Mouse (Mus musculus): ENCODE data around the gene Sohlh1.
A peak's percentile ranks its signal among the peaks of the same experiment; 100 is the strongest.
"Not testable (repeated sequence)": the region's sequence is repeated elsewhere in the genome, so short reads cannot be mapped to it uniquely, and the experiment has no call there.

Gene Sohlh1

DNA sequence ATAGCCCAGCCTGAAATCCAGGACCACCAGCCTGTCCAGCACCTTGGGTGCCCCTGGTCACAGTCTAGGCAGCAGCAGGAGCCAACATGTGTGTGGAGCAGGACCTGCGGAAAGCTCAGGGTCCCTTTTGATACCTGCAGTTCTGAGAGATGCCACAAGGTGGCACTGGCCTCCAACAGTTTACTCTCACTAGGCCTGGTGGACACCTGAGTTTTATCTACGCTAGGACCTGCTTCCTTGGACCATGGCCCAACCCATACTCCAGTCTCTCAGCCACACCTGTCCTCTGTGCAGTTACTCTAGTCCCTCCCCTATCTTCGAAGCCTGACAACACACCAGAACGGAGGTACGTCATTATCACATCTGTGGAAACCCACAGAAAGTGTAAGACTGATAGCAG, 10.8 kb downstream of the Sohlh1 start:
- DNase-seq: peak; percentile 14 to 69

DNA sequence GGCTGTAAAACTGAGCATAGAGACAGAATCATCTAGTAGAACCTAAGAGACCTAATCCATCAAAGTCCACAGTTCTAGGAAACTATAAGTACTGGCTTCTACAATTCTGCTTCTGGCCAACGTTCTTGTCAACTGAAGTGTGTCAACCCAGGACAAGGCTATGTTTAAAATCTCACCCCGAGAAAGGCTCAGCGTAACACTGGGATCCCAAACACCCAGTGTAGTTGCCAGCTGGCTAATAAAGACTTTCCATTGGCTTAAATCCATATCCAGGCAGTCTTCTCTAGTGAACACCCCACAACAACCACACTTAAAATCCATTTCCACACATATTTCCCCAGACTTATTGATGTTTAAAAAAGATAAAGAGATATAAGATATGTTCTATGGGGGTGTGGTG, 16.3 kb downstream of the Sohlh1 start:
- DNase-seq: no peak

DNA sequence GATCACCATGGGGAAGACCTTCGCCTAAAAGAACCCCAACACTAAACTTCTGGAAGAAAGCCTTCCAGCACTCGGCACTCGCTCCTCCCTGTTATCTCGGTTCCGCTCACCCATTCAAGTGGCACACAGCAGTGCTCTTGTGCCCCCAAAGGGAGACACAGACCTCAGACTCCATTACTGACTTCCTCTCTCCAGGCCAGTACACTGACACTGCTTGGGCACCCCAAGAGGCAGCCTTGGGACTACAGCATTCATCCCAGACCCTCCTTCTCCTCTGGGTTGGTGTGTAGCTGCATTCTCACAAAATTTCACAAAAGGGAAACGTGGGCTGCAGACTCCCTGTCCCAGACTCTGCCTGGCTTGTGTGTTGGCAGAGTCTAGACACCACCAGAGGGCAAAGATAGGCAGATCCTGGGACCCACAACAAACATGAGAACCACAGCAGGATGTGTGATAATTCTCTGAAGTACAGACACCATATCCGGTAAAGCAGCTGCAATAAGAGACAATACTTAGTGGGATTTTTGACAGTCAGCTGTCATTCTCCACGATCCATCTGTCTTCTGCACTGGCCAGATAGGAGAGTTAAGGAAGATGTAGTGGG, 18.6 kb downstream of the Sohlh1 start:
- DNase-seq: no peak

DNA sequence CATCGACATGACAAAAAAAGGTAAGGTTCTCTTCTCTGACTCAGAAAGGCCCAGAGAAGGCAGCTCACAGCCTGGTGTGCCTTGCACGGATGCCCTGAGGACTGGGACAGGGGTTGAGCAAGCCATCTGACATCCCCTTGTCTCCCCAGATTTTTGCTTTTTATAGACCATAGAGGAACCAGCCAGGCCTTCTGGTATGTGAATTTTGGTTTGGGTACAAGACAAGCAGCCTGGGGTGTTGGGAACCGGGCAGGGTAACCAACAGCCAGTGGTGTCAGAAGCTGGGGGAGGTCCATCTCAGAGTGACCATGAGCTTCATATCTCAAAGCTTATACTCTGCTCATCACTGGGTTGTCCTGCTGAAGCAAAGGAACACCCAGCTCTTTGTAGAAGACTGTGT, 22.3 kb downstream of the Sohlh1 start:
- no peak for DNase-seq

DNA sequence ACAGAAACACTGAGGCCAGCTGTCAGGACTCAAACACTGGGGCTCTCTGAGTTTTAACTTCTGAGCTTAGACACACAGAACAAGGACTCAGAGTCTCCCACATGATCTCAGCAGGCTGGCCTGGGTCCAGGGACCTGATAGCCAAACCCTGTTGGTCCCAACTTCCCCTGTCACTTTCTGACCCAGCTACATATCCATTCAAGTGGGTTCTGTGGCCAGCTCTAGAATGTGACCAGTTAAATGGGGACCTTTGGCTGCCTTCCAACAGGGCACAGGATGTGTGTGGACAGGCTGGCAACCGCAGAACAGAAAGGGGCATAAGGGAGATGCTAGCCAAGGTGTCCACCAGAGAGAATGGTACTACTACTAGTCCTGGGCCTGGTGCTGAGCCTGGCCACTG, 24.2 kb downstream of the Sohlh1 start, which contains the start of gene Lcn9:
Gene Lcn9, plus strand, starts transcription at position 348 of the 400 bp plus-strand sequence.
- DNase-seq: no peak

DNA sequence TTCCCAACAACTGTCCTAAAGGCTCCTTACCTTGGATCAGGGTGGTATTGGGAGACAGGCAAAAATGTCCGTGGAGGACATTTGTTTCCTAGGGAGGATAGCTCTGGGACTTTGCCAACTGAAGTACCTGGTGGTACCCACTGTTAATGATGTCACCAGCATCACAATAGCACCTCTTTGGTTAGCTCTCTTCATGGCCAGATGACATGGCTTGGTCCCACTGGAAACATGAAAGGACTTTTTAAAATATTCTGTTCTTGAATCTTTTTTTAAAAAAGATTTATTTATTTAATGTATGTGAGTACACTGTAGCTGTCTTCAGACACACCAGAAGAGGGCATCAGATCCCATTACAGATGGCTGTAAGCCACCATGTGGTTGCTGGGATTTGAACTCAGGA, 31.3 kb downstream of the Sohlh1 start, which contains the start of gene Glt6d1:
Gene Glt6d1, minus strand, starts transcription at position 101 of the 400 bp plus-strand sequence.
- not testable (repeated sequence) for DNase-seq

DNA sequence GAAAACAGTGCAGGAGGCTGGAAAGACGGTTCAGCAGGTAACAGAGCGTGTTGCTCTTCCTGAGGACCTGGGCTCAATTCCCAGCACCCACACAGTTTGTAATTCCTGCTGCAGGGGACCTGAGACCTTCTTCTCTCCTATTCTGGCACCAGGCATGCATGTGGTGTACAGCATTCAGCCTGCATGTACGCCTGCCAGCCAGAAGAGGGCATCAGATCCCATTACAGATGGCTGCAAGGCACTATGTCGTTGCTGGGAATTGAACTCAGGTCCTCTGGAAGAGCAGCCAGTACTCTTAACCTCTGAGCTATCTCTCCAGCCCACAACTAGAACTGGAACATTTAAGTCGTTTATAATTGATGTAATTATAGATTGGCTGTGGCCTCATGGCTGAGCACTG, 33.7 kb downstream of the Sohlh1 start:
- DNase-seq: no peak

DNA sequence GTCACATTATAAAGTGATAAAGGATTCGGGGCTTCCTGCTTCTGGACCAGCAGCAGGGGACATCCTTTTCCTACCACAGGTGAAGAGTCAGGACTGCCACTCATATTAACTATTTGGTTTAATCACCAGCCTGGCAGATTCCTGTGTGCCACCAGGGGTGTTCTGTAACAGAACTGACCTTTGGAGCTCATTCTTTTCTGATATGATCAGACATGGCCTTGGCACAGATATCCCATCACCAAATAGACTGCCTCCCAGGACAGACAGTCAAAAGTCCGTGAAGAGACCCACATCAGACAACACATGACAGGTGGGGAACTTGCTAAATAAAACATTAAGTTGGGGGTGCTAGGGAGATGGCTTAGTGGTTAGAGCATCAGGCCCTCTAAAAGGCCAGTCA, 35.3 kb downstream of the Sohlh1 start:
- DNase-seq: no peak

DNA sequence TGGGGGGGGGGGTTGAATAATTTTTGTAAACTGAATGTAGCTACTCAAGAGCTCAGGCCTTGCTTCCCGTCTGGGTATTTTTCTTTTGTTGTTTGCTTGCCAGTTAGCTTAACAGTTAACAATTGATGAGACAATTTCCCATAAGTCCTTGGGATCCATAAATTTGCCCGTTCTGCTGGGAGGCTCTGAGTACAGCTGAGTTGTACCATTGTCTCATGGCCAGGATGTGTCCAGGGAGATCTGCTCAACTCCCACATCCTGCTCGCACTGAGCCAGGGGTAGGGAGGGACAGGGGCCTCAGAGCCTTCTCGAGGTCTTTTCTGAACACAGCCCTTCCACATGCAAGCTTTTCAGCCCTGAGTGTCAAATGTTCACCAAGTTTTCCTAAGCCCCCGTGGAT, 49.0 kb downstream of the Sohlh1 start:
- no peak for DNase-seq

DNA sequence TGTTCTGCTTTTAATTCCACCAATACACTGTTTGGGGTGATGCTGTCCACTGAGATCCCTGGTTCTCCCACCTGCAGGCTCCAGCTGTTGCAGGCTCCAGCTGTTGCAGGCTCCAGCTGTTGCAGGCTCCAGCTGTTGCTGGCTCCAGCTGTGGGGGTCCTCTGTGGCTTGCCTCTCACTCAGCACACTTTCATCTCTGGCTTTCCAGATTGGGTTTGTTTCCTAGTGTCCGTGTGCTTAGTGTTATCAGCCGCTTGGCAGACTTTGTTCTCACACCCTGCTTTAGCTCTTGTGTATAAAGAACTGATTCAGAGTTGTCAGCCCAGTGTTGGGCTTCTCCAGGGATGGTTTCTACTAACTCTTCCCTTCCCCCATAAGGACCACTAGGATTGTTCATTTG, 49.4 kb downstream of the Sohlh1 start:
- no peak for DNase-seq

Data from spleen, adult 18-20 months (tissue).